Mouse (Mus musculus) embryo, embryonic 9.5 days (tissue): ENCODE results near the gene Cdk2.

Experiments
- DNase-seq: peaks from one replicate; pipeline ENCODE4 v3.0.0-alpha.2; 2017; ENCODE audit errors: extremely low spot score

Cdk2 gene

GRCm38 (mm10) chr10:128703895-128704294 is 936 bp downstream of the Cdk2 start, which contains the start of gene Pmel:
Gene Pmel (plus strand): TSS chr10:128704195.
- DNase-seq = peak; percentile 12

DNA sequence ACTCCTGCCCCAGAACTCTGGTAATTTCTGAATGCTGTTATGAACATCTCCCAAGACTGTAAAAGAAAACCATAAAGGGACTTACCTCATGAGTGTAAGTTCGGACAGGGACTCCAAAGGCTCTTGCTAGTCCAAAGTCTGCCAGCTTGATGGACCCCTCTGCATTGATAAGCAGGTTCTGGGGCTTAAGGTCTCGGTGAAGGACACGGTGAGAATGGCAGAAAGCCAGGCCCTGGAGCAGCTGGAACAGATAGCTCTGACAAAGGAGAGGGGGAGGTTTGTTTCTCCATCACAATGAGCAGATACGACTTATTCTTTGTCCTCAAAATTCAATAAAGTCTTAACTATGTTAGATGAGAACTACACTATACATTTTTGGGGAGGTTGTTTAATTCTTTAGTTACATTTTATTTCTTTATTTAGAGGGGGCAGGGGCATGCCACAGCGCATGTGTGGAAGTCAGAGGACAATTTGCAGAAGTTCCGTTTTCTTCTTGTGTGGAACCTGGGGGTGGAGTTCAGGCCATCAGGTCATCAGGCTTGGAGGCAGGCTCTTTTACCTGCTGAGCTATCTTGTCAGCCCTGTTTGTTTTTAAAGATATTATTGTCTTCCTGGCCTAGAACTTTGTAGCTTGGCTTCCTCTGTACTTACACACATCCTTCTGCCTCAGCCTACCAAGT is 2.4 kb downstream of the Cdk2 start:
- no peak for DNase-seq

DNA sequence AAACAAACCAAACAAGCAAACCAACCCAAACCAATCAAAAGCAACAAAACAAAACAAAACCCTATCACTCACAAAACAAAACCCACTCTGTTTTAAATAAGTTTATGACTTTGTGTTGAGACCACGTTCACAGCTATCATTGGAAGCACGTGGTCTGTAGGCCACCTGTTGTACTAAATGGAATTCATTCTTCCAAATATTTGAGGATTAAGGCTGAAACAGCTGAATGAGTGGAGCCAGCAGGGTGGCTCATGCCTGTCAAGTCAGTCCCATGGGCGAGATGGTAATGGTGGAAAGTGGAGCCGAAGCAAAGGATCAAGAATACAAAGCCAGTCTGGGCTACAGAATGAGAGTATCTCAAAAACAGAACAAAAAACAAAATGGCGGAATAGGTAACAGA is 4.1 kb downstream of the Cdk2 start:
- no peak for DNase-seq

- DNase-seq = no peak
Observed at GRCm38 (mm10) chr10:128699611-128700010, 5.2 kb downstream of the Cdk2 start.

GRCm38 (mm10) chr10:128699006-128699405 is 5.8 kb downstream of the Cdk2 start:
- no peak for DNase-seq

- DNase-seq = no peak
Observed at GRCm38 (mm10) chr10:128697072-128697725, 7.6 kb downstream of the Cdk2 start.

DNA sequence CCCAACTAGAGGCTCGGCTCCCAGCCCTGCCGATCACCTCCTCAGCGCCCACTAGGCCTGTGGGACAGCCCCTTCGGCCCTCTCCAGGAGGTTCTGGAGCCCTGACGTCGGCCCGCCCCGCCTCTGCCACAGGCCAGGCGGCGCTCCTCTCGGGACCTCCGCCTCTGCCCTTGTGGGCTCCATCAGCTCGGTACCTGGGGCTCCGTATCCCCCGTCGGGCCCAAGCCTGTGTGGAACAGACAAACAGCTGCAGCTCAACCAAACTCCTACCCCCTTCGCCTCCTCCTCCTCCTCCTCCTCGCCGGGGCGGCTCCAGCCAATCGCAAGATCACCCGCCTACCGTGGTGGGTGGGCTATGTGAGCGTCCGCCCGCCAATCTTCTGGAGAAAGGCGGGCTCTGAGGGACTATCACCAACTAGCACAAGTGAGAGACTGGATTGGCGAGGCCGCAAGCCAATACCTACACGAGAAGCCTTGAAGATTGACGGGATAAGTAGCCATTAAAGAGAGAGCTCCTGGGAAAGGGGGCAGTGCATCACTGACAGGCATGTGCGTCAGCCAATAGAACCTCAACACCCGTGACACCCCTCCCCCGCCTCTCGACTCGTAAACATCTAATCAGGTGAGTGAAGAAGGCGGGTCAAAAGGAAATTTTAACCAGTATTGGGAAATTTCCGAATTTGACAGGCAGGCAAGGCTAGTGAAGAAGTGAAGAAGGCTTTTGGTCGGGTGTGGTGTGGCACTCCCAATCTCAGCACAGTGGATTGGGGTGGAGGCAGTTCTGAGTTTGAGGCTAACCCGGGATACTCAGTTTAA is 8.6 kb downstream of the Cdk2 start, which contains the start of gene Rab5b:
TSS of gene Rab5b (minus strand) at position 273 of the 816 bp plus-strand sequence.
- peak; percentile 97 for DNase-seq

- no peak for DNase-seq
Observed at GRCm38 (mm10) chr10:128695411-128695991, 9.3 kb downstream of the Cdk2 start.

GRCm38 (mm10) chr10:128674469-128675008 is 30.3 kb downstream of the Cdk2 start:
- DNase-seq = peak; percentile 47

- DNase-seq = peak; percentile 96
Observed at GRCm38 (mm10) chr10:128673763-128674468, 30.9 kb downstream of the Cdk2 start, which contains the start of gene Suox. Gene Suox (minus strand): TSS chr10:128674073.

GRCm38 (mm10) chr10:128671148-128671547 is 33.7 kb downstream of the Cdk2 start:
- DNase-seq = no peak

DNA sequence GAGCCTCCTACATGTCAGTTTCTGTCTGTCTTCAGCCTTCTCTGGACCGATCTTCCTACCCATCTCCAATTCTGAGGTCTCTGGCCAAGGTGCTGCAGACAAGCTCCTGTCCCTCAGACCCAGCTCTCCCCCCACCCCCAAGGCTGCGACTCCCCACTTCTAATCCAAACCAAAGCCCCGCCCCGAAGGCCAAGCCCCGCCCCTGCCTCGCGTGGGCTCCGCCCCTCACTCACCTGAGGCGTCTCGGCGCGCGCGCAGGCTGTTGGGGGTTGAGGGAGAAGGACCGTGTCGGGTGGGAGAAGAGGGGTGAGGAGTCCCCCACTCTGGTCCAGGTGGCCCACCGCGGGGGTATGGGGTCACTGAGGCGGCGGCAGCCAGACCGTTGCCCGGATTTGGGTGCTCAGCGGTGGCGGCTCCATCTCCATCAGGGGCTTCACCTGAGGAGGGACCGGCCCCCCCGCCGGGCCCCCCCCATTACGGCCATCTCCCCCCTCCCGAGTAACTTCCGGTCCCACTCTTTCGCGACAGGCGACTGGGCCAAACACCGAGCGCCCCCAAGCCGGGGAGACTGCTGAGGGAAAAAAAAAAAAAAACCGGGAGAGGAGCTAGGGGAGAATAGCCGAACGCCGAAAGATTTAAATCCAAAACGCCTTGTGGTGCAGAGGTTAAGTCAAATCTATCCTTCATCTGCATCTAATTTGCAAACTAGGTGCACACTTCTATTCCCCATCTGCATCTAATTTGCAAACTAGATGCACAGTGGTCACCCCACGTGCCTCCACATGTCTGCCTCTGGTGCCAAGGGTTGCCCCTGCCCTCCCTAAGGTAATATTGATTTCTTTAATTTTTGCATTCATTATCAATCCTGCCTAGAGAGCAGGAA is 35.8 kb downstream of the Cdk2 start:
- peak; percentile 72 for DNase-seq

DNA sequence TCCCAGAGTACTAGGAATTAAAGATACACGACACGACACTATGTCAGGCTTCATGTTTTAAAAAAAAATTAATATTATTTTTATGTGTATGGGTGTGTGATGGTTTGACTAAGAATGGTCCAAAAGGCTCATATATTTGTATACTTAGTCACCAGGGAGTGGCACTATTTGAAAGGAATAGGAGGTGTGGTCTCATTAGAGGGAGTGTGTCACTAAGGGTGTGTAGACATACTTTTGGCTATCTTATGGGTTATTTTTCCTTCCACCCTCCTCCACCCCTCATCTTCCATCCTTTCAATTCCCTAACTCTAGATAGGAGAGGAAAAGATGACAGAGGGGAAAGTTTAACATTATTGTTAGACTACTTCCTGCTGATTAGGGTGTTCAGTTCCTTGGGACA is 39.0 kb downstream of the Cdk2 start:
- DNase-seq = no peak

GRCm38 (mm10) chr10:128665307-128665706 is 39.5 kb downstream of the Cdk2 start:
- no peak for DNase-seq

GRCm38 (mm10) chr10:128664808-128665207 is 40.0 kb downstream of the Cdk2 start:
- no peak for DNase-seq

GRCm38 (mm10) chr10:128663441-128664220 is 41.2 kb downstream of the Cdk2 start:
- no peak for DNase-seq

GRCm38 (mm10) chr10:128662465-128662864 is 42.4 kb downstream of the Cdk2 start:
- DNase-seq = no peak

GRCm38 (mm10) chr10:128659490-128659889 is 45.3 kb downstream of the Cdk2 start:
- DNase-seq = no peak

DNA sequence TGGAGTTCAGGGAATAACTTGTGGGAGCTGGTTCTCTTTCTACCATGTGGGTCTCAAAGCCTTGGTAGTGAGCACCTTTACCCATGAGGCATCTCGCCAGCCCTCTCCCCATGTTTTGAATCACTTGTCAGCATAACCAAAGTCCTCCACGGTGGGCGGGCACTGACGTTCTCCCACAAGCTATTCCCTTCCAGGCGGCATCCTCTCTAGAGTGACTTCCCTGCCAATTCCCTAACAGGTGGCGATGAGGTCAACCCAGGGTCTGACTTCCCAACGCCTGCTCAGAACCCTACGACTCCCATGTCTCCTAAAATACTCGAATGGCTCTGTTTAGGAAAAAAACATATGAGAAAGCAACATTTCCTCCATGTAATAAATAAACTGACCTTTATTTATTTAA is 47.0 kb downstream of the Cdk2 start:
- DNase-seq = no peak
